Mouse (Mus musculus): ENCODE results near the gene Hsd17b6. TPM values are rescaled to one million over a fixed set of nuclear protein-coding genes. Genes with fewer than 3 reads are reported as not detected.

Hsd17b6 gene
- polyA plus RNA-seq, 1 experiment from 2014 or later: not detected

DNA sequence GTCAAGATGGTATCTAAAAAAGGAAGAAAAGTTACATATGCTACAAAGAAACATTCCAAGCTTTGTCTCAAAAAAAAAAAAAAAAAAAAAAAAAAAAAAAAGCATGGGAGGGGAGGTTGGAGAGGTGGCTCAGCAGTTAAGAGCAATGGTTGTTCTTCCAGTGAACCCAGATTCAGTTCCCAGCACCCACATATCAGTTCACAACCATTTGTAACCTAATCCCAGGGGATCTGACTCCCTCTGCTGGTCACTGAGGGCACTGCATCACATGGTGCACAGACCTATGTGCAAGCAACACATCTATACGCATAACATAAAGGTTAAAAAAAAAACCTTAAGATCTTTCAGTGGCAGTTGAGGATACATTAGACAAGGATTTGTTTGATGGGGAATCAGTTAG is 9.2 kb downstream of the Hsd17b6 start:
- no peak for TF ChIP-seq EP300 (IDR thresholded peaks at IDR 0.05)
- TF ChIP-seq CTCF (IDR thresholded peaks at IDR 0.05): peak; percentile 47
- Histone ChIP-seq H3K27ac (ENCODE audit: low read length) (no peak overlapping the region), H3K9ac (replicated peaks; ENCODE audit: low read depth) (no peak overlapping the region), H3K36me3 (ENCODE audit: insufficient read depth, low read length) (no peaks in the 10 kb centered on the region), H3K4me2 (replicated peaks; ENCODE audit: low read depth, low read length) (no peak overlapping the region), H3K27me3 (replicated peaks; ENCODE audit: insufficient read depth, low read length) (no peaks in the 10 kb centered on the region), H3K9me3 (ENCODE audit: low read length) (no peaks in the 10 kb centered on the region), H3K4me1 (ENCODE audit: insufficient read depth, low read depth, low read length) (no peaks in the 10 kb centered on the region), H3K4me3 (ENCODE audit: low read depth, low read length) (no peak overlapping the region)
- no peak for ATAC-seq
- DNase-seq (ENCODE audit: low spot score): no peak
- 100% methylated on average over 1 of the region's 1 CpGs for whole genome bisulfite sequencing

DNA sequence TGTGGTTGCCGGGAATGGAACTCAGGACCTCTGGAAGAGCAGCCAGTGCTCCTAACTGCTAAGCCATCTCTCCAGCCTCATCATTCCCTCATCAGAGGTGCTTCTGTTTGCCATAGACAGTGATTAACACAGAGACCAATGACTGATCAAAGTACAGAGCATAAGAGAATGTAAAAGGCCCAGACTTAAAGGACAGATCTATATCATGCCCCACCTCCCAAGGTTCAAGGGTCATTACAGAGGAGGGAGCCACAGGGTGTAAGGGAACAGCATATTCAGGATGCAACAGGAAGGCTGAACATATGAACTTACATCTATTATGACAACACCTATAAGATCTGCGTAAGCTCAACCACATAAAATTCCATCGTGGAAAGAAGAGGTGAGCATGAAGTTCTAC is 10.7 kb downstream of the Hsd17b6 start:
- H3K9ac ChIP-seq (replicated peaks; ENCODE audit: low read depth): no peak overlapping the region
- no peaks in the 10 kb centered on the region for H3K36me3 ChIP-seq (ENCODE audit: insufficient read depth, low read length)
- no peaks in the 10 kb centered on the region for H3K9me3 ChIP-seq (ENCODE audit: low read length)
- no peaks in the 10 kb centered on the region for H3K4me1 ChIP-seq (ENCODE audit: insufficient read depth, low read depth, low read length)
- no peaks in the 10 kb centered on the region for H3K27me3 ChIP-seq (replicated peaks; ENCODE audit: insufficient read depth, low read length)
- ATAC-seq (no peak), DNase-seq (ENCODE audit: low spot score) (no peak)
- H3K4me3 ChIP-seq (ENCODE audit: low read depth, low read length): no peak overlapping the region
- 85% methylated on average over 3 of the region's 3 CpGs for WGBS
- TF ChIP-seq EP300 (IDR thresholded peaks at IDR 0.05): no peak
- TF ChIP-seq CTCF (IDR thresholded peaks at IDR 0.05): no peak
- H3K27ac ChIP-seq (ENCODE audit: low read length): no peak overlapping the region
- H3K4me2 ChIP-seq (replicated peaks; ENCODE audit: low read depth, low read length): no peak overlapping the region

- Histone ChIP-seq H3K4me2 (replicated peaks; ENCODE audit: low read depth, low read length) (no peak overlapping the region), H3K27me3 (replicated peaks; ENCODE audit: insufficient read depth, low read length) (no peaks in the 10 kb centered on the region), H3K36me3 (ENCODE audit: insufficient read depth, low read length) (no peaks in the 10 kb centered on the region), H3K9me3 (ENCODE audit: low read length) (no peaks in the 10 kb centered on the region), H3K27ac (ENCODE audit: low read length) (no peak overlapping the region), H3K4me3 (ENCODE audit: low read depth, low read length) (no peak overlapping the region), H3K4me1 (ENCODE audit: insufficient read depth, low read depth, low read length) (no peaks in the 10 kb centered on the region), H3K9ac (replicated peaks; ENCODE audit: low read depth) (no peak overlapping the region)
- DNase-seq (ENCODE audit: low spot score) (no peak), ATAC-seq (no peak)
- TF ChIP-seq EP300 (IDR thresholded peaks at IDR 0.05) (no peak), CTCF (IDR thresholded peaks at IDR 0.05) (no peak)
- 74% methylated on average over 8 of the region's 8 CpGs for WGBS
These were observed 21.8 kb downstream of the Hsd17b6 start for GRCm38 (mm10) chr10:127985601-127986000.

GRCm38 (mm10) chr10:127984650-127985049 is 22.8 kb downstream of the Hsd17b6 start:
- Histone ChIP-seq H3K4me1 (ENCODE audit: insufficient read depth, low read depth, low read length) (no peaks in the 10 kb centered on the region), H3K4me2 (replicated peaks; ENCODE audit: low read depth, low read length) (no peak overlapping the region), H3K36me3 (ENCODE audit: insufficient read depth, low read length) (no peaks in the 10 kb centered on the region), H3K4me3 (ENCODE audit: low read depth, low read length) (no peak overlapping the region), H3K9me3 (ENCODE audit: low read length) (no peaks in the 10 kb centered on the region), H3K27me3 (replicated peaks; ENCODE audit: insufficient read depth, low read length) (no peaks in the 10 kb centered on the region), H3K27ac (ENCODE audit: low read length) (no peak overlapping the region), H3K9ac (replicated peaks; ENCODE audit: low read depth) (no peak overlapping the region)
- TF ChIP-seq EP300 (IDR thresholded peaks at IDR 0.05) (no peak), CTCF (IDR thresholded peaks at IDR 0.05) (no peak)
- no peak for DNase-seq (ENCODE audit: low spot score)
- no peak for ATAC-seq
- 72% methylated on average over 5 of the region's 5 CpGs for WGBS

DNA sequence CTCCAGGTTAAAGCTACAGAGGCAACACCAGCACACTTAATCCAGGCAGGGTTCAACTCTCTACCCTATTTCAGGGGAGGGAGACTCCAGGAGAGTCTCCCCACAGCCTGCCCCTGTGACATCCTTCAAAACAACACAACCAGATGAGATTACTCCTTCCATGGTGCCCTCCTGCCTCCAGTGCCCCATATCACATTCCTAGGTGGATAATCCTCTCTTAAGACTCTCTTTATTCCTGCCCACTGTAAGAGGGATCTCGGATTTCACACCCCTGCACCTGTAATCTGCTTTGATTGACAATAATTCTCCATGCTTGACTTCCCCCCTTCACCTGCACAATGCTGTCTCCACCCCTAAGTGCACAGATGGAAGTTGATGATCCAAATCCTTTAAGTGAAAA is 31.9 kb downstream of the Hsd17b6 start:
- no peaks in the 10 kb centered on the region for H3K36me3 ChIP-seq (ENCODE audit: insufficient read depth, low read length)
- H3K4me1 ChIP-seq (ENCODE audit: insufficient read depth, low read depth, low read length): no peaks in the 10 kb centered on the region
- WGBS: 19% methylated on average over 1 of the region's 1 CpGs
- TF ChIP-seq EP300 (IDR thresholded peaks at IDR 0.05): no peak
- no peak for TF ChIP-seq CTCF (IDR thresholded peaks at IDR 0.05)
- ATAC-seq (no peak), DNase-seq (ENCODE audit: low spot score) (no peak)
- no peak overlapping the region for H3K4me3 ChIP-seq (ENCODE audit: low read depth, low read length)
- H3K27me3 ChIP-seq (replicated peaks; ENCODE audit: insufficient read depth, low read length): no peaks in the 10 kb centered on the region
- no peak overlapping the region for H3K9ac ChIP-seq (replicated peaks; ENCODE audit: low read depth)
- H3K9me3 ChIP-seq (ENCODE audit: low read length): no peaks in the 10 kb centered on the region
- no peak overlapping the region for H3K4me2 ChIP-seq (replicated peaks; ENCODE audit: low read depth, low read length)
- no peak overlapping the region for H3K27ac ChIP-seq (ENCODE audit: low read length)

DNA sequence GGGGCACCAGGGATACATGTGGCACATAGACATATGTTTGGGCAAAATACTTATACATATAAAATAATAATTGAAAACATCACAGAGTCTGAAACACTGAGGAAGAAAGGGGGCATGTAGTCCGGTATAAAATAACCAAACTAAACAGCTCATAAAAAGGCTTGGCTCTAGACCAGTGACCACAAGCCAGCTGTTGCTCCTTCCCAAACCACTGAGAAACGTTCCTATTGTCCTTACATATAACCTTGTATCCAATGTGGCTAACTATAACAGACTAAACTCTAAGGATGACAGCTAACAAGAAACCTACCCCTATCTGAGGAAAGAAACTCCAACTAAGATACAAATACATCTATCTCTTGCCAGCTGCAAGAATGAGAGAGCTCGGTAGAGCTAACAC is 33.3 kb downstream of the Hsd17b6 start:
- Histone ChIP-seq H3K4me3 (ENCODE audit: low read depth, low read length) (no peak overlapping the region), H3K27ac (ENCODE audit: low read length) (no peak overlapping the region), H3K9me3 (ENCODE audit: low read length) (no peaks in the 10 kb centered on the region), H3K36me3 (ENCODE audit: insufficient read depth, low read length) (no peaks in the 10 kb centered on the region), H3K4me1 (ENCODE audit: insufficient read depth, low read depth, low read length) (no peaks in the 10 kb centered on the region), H3K4me2 (replicated peaks; ENCODE audit: low read depth, low read length) (no peak overlapping the region), H3K9ac (replicated peaks; ENCODE audit: low read depth) (no peak overlapping the region), H3K27me3 (replicated peaks; ENCODE audit: insufficient read depth, low read length) (no peaks in the 10 kb centered on the region)
- TF ChIP-seq EP300 (IDR thresholded peaks at IDR 0.05): no peak
- no peak for TF ChIP-seq CTCF (IDR thresholded peaks at IDR 0.05)
- ATAC-seq (no peak), DNase-seq (ENCODE audit: low spot score) (no peak)
- 76% methylated on average over 3 of the region's 3 CpGs for WGBS

DNA sequence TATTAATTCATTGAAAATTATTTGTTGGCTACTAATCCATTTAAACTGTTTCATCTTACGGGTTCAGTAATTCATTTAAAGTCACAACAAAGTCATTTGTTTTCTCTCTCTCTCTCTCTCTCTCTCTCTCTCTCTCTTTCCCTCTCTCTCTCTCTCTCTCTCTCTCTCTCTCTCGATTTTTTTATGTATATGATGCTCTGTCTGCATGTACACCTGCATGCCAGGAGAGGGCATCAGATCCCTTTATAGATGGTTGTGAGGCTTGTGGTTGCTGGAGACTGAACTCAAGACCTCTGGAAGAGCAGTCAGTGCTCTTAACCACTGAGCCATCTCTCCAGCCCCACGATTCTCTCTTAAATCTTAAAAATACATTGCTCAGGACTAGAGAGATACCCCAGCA is 36.3 kb downstream of the Hsd17b6 start:
- no peak overlapping the region for H3K4me2 ChIP-seq (replicated peaks; ENCODE audit: low read depth, low read length)
- ATAC-seq (no peak), DNase-seq (ENCODE audit: low spot score) (no peak)
- H3K27me3 ChIP-seq (replicated peaks; ENCODE audit: insufficient read depth, low read length): no peaks in the 10 kb centered on the region
- 49% methylated on average over 3 of the region's 3 CpGs for WGBS
- TF ChIP-seq CTCF (IDR thresholded peaks at IDR 0.05): no peak
- TF ChIP-seq EP300 (IDR thresholded peaks at IDR 0.05): no peak
- no peaks in the 10 kb centered on the region for H3K36me3 ChIP-seq (ENCODE audit: insufficient read depth, low read length)
- no peaks in the 10 kb centered on the region for H3K4me1 ChIP-seq (ENCODE audit: insufficient read depth, low read depth, low read length)
- H3K4me3 ChIP-seq (ENCODE audit: low read depth, low read length): no peak overlapping the region
- no peaks in the 10 kb centered on the region for H3K9me3 ChIP-seq (ENCODE audit: low read length)
- no peak overlapping the region for H3K9ac ChIP-seq (replicated peaks; ENCODE audit: low read depth)
- H3K27ac ChIP-seq (ENCODE audit: low read length): no peak overlapping the region

All from lung, postnatal 0 days (tissue).